Mouse (Mus musculus): ENCODE results near the gene Zan.

The Zan gene

DNA sequence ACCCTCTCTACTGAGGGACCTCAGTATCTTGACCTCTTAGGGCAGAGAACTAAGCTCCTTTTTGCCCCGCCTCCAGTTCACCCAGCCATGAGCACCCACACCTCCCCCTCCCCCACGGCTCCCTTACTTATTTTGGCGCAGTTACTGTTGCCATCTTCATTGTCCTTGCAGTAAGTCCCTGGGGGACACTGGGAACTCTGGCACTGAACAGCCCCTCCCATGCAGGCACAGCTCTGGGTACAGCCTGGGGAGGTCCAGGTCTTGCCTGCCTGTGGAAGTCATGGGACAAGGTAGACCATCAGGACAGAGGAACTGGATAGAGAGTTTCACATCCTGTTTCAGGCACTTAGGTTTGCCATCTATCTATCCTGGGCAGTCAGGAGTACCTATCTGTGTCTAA, 66.8 kb downstream of the Zan start:
- DNase-seq = no peak

DNA sequence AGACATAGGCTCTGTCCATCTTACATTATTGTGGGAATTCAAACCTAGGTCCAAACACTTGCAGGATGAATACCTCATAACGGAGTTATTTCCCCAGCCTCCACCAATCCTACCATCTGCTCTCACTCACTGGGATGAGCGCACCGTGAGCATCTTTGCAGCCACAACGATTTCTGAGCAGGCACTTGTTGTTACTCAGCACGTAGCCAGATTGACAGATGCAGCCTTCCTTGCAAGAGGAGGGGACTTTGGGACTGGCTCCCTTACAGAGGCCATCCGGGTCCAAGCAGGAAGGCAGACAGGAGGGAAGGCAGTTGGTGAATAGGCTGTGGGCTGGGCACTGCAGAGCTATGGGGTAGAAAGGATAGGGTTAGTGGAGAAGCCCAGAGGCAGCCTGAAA, 67.4 kb downstream of the Zan start:
- DNase-seq = no peak

- no peak for DNase-seq
These were observed 72.8 kb downstream of the Zan start for GRCm38 (mm10) chr5:137404081-137404480.

DNA sequence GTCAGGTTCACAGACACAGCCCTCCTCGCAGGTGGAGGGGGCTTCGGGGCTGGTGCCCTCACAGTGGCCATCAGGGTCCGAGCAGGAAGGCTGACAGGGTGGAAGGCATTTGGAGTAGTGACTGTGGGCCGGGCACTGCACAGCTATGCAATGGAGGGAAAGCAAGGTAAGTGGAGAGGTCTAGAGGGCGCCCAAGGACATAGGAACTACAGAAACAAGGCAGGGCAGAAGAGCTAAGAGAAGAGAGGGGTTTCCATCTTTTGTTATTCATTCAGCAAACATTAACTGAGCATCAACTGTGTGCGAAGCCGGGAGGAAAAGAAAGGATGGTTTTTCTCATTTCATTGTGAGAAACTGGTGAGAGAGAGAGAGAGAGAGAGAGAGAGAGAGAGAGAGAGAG, 82.4 kb downstream of the Zan start:
- DNase-seq = no peak

DNA sequence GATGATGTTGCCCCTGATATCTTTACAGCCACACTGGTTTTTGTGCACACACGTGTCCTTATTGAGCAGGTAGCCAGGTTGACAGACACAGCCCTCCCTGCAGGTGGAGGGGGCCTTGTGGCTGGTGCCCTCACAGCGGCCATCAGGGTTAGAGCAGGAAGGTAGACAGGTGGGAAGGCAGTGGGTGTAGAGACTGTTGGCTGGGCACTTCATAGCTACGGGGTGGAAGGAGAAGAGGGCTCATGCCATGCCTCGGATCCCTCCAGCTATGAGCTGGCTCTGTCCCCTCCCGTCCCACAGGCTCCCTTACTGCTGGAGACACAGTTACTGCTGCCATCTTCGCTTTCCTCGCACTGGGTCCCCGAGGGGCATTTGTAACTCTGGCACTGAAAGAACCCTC, 85.2 kb downstream of the Zan start:
- no peak for DNase-seq

DNA sequence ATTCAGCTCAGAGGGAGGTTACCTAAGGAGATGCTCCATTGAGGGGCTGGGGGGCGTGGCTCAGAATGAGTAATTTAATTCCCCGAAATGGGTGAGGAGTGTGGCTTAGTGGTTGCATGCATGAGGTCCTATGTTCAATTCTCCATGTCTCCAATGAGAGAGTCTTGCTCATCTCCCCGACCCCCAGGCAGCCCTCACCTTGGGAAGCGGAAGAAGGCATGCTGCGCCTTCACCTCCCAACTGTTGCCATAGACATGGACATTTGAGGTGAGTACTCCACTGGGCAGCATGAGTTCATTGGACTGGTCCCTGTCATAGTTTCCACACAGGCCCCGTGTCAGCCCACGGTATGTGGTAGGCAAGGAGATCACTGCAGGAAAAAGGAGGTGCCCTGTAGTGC, 90.2 kb downstream of the Zan start:
- no peak for DNase-seq

- DNase-seq = no peak
These were observed 93.4 kb downstream of the Zan start for GRCm38 (mm10) chr5:137383441-137383840.

- DNase-seq = peak; percentile 55
These were observed 95.7 kb downstream of the Zan start for GRCm38 (mm10) chr5:137381152-137381551.

GRCm38 (mm10) chr5:137377603-137378002, 99.3 kb downstream of the Zan start:
- no peak for DNase-seq

DNA sequence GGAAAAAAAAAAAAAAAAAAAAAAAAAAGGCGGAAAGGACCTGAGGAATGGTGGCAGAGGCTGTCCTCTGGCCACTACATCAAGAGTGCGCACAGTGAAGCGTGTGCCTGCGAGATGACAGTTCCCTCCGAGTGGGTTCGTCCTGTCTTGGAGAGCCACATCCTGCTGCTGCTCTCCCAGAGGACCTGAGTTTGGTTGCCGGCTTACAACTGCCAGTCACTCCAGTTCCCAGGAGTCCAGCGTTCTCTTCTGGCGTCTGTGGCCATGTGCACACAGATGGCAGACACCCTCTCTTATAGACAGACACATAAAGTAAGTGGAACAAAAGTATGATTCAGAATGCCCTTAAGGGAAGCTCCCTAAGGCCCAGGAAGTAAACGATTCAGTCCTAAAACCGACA, 99.7 kb downstream of the Zan start:
- no peak for DNase-seq

GRCm38 (mm10) chr5:137376722-137377121, 100.1 kb downstream of the Zan start:
- DNase-seq = no peak

DNA sequence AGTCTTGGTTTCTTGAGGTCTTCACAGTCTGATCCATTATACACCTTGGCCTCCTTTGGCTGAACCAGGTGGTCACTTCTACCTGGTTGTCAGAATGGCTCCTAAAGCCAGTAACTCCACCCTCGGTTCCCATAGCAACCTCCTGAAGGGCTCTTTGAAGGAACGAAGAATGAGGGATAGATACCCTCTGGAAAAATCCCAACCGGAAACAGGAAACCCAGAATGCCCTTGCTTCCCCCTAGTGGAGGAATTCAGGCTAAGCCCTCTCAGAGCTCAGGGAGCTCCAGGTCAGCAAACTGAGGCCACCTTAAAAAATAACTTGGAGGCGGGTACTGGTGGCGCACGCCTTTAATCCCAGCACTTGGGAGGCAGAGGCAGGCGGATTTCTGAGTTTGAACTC, 100.7 kb downstream of the Zan start:
- no peak for DNase-seq

- no peak for DNase-seq
These were observed 101.2 kb downstream of the Zan start for GRCm38 (mm10) chr5:137375627-137376026.

- no peak for DNase-seq
These were observed 102.3 kb downstream of the Zan start for GRCm38 (mm10) chr5:137374521-137375080.

DNA sequence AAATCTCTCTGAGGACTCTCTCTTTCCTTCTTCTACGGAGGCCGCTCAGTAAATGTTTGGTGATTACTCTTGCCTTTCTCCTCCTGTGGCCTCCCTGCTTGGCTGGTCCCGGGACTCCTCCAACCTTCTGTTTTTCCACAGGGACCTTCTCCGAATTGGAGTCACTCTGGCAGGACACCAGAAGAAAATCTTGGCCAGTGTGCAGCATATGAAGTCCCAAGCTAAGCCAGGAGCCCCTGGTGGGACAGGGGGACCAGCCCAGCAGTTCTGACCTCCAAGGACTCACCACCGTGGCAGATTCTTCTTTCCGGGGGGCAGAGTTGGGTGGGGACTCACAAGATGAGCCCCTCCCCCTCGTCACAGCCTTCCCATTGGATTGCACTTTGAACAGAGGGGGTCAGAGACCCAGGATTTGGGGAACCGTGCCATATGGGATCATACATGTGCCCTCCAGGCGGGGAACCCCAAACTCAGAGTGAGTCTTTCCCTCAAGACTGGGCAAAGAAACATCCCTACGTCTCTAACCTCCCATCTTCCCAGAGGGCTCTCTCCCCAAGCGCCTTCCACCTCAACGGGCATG, 103.4 kb downstream of the Zan start:
- no peak for DNase-seq

DNA sequence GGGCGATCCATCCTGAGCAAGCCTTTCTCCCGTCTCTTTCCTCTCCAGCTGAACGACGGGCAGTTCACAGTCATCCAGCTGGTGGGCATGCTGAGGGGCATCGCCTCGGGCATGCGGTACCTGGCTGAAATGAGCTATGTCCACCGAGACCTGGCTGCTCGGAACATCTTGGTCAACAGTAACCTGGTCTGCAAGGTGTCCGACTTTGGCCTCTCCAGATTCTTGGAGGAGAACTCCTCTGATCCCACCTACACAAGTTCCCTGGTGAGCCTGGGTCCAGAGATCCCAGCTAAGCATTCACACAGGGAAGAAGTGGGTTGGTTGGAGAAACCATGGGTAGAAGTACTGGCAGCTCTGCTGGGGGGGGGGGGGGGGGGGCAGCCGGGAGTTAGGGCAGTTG, 107.2 kb downstream of the Zan start:
- DNase-seq = no peak

- DNase-seq = no peak
These were observed 118.5 kb downstream of the Zan start for GRCm38 (mm10) chr5:137358382-137358781.

GRCm38 (mm10) chr5:137354091-137354490, 122.8 kb downstream of the Zan start:
- DNase-seq = no peak

GRCm38 (mm10) chr5:137352011-137352975, 124.6 kb downstream of the Zan start:
- no peak for DNase-seq

DNA sequence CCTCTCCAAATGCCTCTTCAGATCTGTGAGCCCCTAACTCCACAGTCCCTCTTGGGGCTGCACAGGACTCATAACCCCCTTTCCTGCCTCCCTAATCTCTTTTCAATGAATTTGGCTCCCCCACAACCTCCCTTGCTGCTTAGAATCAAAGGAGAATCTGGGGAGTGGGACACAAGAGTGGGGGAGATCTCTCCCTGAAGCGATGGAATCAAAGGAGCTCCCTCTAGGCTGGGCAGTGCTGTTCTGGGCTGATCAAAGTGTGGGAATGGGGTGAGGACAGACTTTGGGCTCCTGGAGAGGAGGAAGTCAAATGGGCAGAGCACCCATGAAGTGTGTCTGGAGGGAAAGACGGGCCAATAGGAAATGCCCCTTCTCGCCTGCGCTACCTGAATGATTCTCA, 125.5 kb downstream of the Zan start:
- DNase-seq = no peak

GRCm38 (mm10) chr5:137351058-137351380, 125.8 kb downstream of the Zan start:
- DNase-seq = no peak

DNA sequence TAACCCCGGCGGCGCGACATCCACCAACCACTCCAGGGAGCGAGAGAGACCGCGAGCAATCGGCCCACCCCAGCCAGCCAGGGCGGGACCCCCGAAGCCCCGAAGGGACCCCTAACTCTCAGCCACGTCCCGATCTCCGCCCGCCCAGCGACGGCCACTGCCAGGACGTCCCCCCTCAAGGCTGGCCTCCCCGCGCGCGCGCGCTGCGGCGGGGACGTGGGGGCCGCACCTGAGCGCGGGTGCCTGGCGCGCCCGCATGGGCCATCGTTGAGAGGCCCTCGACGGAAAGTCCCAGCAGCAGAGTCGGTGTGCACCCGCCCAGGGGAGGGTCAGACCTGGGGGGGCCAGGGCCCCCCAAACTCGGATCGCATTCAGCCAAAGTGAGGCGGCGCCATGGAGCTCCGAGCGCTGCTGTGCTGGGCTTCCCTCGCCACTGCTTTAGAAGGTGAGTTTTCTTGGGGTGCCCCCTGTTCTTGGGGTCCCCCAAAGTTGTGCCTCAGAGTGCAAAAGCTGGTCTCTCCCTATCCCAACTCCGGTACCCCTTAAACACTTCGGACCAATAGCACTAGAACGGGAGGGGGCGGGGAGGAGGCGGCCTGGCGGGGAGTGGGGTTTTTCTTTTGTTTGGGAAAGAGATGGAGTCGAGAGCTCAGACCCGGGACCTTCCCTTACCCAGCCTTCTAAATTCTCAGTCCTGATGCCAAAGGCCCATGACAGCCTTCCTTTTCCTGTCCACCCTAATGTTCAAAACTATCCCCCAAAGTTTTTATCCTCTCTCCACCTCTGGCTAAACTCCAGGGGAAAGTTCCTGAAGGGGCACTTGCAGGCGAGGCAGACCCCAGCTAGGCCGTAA, 126.4 kb downstream of the Zan start:
- no peak for DNase-seq
